Mouse (Mus musculus): ENCODE results near the gene Vmn1r28.
"Not testable (repeated sequence)": the region's sequence is repeated elsewhere in the genome, so short reads cannot be mapped to it uniquely, and the experiment has no call there.

Vmn1r28 gene

DNA sequence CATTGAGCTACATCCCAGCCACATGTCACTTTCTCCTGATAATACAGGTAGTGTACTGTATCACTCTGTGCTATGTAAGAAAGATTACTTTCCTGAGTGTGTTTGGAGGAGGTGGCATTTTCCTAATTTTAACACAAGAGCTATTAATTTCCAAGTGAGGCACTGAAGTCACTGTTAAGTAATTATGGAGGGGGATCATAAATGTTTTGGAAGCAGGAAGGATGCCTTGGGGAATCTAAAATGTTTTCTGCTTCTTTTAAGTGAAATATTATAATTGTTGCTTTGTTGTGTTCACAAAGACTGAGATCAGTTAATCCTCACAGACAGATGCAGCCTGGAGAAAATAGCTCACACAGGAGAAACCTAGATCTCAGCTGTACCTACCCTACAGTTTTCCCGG, at the start of gene Vmn1r28:
Gene Vmn1r28 (plus strand): TSS at position 301 of the 400 bp plus-strand sequence.
- no peak for DNase-seq

DNA sequence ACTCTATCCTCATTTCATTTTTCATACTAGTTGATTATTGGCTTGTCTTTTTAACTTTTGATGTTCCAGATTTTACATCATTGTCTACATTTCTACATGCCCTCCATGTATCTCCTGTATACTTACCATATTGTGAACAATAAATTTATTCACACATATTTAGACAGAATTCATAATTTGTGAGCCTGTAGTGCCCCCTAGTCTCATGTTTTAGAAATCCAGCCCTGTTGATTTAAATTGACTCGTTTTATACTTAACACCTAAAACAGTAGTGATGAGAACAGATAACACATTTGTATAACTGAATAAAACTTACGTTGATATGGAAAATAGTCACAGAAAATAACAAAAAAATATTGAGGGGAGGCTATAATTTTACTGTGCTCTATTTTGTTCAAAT, 45.7 kb upstream of the Vmn1r28 start:
- DNase-seq: no peak

GRCm38 (mm10) chr6:58218721-58219120, 43.1 kb upstream of the Vmn1r28 start, which contains the start of gene Vmn1r27:
Vmn1r27 (minus strand) TSS chr6:58218821.
- DNase-seq: no peak

DNA sequence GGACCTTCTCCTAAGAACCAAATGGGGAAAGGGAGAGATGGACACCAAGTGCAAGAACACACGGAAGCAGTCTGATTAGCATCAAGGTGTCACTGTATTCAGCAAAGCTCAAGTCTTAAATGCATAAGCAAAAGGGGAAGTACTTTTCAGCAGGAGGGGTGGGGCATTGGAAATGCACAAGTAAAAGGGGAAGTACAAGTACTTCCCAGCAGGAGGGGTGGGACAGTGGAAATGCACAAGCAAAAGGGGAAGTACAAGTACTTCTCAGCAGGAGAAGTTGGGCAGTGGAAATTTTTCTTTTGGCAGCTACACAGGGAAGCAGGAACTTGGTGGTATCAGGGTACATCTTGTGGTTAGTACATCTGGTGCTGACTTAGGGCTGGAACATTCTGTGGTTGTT, 17.8 kb downstream of the Vmn1r28 start:
- not testable (repeated sequence) for DNase-seq

- DNase-seq: no peak
These were observed 30.4 kb downstream of the Vmn1r28 start for GRCm38 (mm10) chr6:58292201-58292600.

DNA sequence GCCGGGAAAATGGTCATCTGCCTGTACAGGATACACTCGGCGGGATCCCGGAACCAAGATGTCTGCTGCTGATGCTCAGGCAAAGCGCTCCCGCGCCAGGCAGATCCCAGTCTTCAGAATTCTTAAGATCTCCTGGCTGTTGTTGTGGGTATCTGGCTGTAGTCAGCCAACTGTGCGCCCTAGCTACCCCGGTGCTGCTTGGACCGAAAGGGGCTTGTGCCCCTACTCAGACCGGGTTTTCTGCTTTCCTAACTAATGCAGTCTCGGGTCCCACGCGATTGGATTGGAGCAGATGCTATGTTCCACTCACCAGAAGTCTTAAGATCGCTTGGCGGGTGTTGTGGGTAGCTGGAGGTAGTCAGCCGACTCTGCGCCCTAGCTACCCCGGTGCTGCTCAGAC, 36.7 kb downstream of the Vmn1r28 start:
- not testable (repeated sequence) for DNase-seq

GRCm38 (mm10) chr6:58301249-58301648, 39.4 kb downstream of the Vmn1r28 start, which contains the start of gene Vmn1r29:
Vmn1r29 (plus strand) TSS chr6:58301549.
- no peak for DNase-seq

Data from right cerebral cortex, postnatal 4 days (tissue).